Mouse (Mus musculus) neutrophil, adult 65 days (primary cell): Measurements from ENCODE around the gene Ppp4r3a. TPM values are rescaled to one million over a fixed set of nuclear protein-coding genes. Genes with fewer than 3 reads are reported as not detected.

Source experiments
- total RNA-seq: library from RNA; stranded (reverse); gene quantifications from 2 replicates; pipeline ENCODE4 v1.2.4, GENCODE M21; 2023

Ppp4r3a gene
- total RNA-seq: 70.7 and 97.9 TPM in 2 replicates

GRCm38 (mm10) chr12:101083076-101083838 lies at the start of gene Ppp4r3a:
Gene Ppp4r3a, minus strand, starts transcription at chr12:101083702.

GRCm38 (mm10) chr12:101028954-101029731 lies 54.4 kb downstream of the Ppp4r3a start, which contains the start of gene Ccdc88c:
Gene Ccdc88c, minus strand, starts transcription at chr12:101029056.

Other genes with a start within 250 kb of the Ppp4r3a start
- 0.98 and 2.5 TPM in 2 replicates for gene Gpr68, start 175.5 kb downstream of the Ppp4r3a start, total RNA-seq
- 263 and 357 TPM in 2 replicates for gene Ccdc88c, start 54.6 kb downstream of the Ppp4r3a start, total RNA-seq